Mouse (Mus musculus) liver, embryonic 14.5 days (tissue): ENCODE results near the gene Mpv17.

ENCODE experiments used
- CTCF ChIP-seq: IDR thresholded peaks from 2 replicates; pipeline ENCODE4 v1.5.1; 2016; ENCODE audit warnings: antibody characterized with exemption, low read depth, control low read depth
- EP300 ChIP-seq: IDR thresholded peaks from 2 replicates; pipeline ENCODE4 v1.6.1; 2016; ENCODE audit warnings: antibody characterized with exemption, low read depth

GRCm38 (mm10) chr5:31183678-31184077, 29.6 kb upstream of the Mpv17 start:
- TF ChIP-seq CTCF = no peak
- peak; percentile 74 for TF ChIP-seq EP300
